Mouse (Mus musculus): ENCODE data around the gene Tbxas1. TPM values are rescaled to one million over a fixed set of nuclear protein-coding genes. Genes with fewer than 3 reads are reported as not detected.

The Tbxas1 gene
- 1.6 and 2.2 TPM in 2 replicates for polyA plus RNA-seq (2014; fragmentation: Nextera tagmentation; extraction: Ambion mirVana)

GRCm38 (mm10) chr6:38875258-38876070 lies at the start of gene Tbxas1:
Tbxas1 (plus strand) TSS chr6:38875404.
- ATAC-seq (ENCODE audit: low FRiP score) (peak; percentile 77), DNase-seq (ENCODE audit: low spot score) (peak; percentile 60)
- peaks cover 36% of the 10 kb centered on the region for H3K4me1 ChIP-seq (replicated peaks; ENCODE audit: control insufficient read depth, insufficient read depth, low read length)
- H3K9ac ChIP-seq = peak within 1 kb of the TSS; percentile 100
- no peaks in the 10 kb centered on the region for H3K9me3 ChIP-seq (ENCODE audit: control insufficient read depth, low read length)
- peak within 1 kb of the TSS; percentile 96 for H3K4me3 ChIP-seq (replicated peaks; ENCODE audit: low read length)
- H3K27ac ChIP-seq = peak within 1 kb of the TSS; percentile 98
- no peaks in the 10 kb centered on the region for H3K27me3 ChIP-seq (ENCODE audit: control insufficient read depth, insufficient read depth, low read length)
- H3K4me2 ChIP-seq (replicated peaks) = peak within 1 kb of the TSS; percentile 58
- no peaks in the 10 kb centered on the region for H3K36me3 ChIP-seq (replicated peaks; ENCODE audit: control insufficient read depth, insufficient read depth)
- 2% methylated on average over 55 of the region's 77 CpGs for WGBS

GRCm38 (mm10) chr6:38825886-38826285 lies 49.3 kb upstream of the Tbxas1 start:
- ATAC-seq (ENCODE audit: low FRiP score) (no peak), DNase-seq (ENCODE audit: low spot score) (no peak)

GRCm38 (mm10) chr6:38826857-38827256 lies 48.3 kb upstream of the Tbxas1 start:
- Histone ChIP-seq H3K9ac (no peak overlapping the region), H3K4me3 (replicated peaks; ENCODE audit: low read length) (no peak overlapping the region), H3K36me3 (replicated peaks; ENCODE audit: control insufficient read depth, insufficient read depth) (0 out of 2 replicates have a peak, but pooled peaks cover 7% of the 10 kb centered on the region), H3K27me3 (ENCODE audit: control insufficient read depth, insufficient read depth, low read length) (no peaks in the 10 kb centered on the region), H3K4me2 (replicated peaks) (no peak overlapping the region), H3K9me3 (ENCODE audit: control insufficient read depth, low read length) (no peaks in the 10 kb centered on the region), H3K27ac (no peak overlapping the region), H3K4me1 (replicated peaks; ENCODE audit: control insufficient read depth, insufficient read depth, low read length) (no peaks in the 10 kb centered on the region; the same call in 1 of the 2 replicates)
- ATAC-seq (ENCODE audit: low FRiP score) = no peak
- no peak for DNase-seq (ENCODE audit: low spot score)
- WGBS = 88% methylated on average over 3 of the region's 3 CpGs

More at GRCm38 (mm10) chr6:38825886-38826285, 49.3 kb upstream of the Tbxas1 start:
- H3K27ac ChIP-seq = no peak overlapping the region
- H3K27me3 ChIP-seq (ENCODE audit: control insufficient read depth, insufficient read depth, low read length) = no peaks in the 10 kb centered on the region
- no peak overlapping the region for H3K4me2 ChIP-seq (replicated peaks)
- H3K9ac ChIP-seq = no peak overlapping the region
- 0 out of 2 replicates have a peak, but pooled peaks cover 7% of the 10 kb centered on the region for H3K36me3 ChIP-seq (replicated peaks; ENCODE audit: control insufficient read depth, insufficient read depth)
- no peak overlapping the region for H3K4me3 ChIP-seq (replicated peaks; ENCODE audit: low read length)
- H3K4me1 ChIP-seq (replicated peaks; ENCODE audit: control insufficient read depth, insufficient read depth, low read length) = no peaks in the 10 kb centered on the region; the same call in 1 of the 2 replicates
- H3K9me3 ChIP-seq (ENCODE audit: control insufficient read depth, low read length) = no peaks in the 10 kb centered on the region

DNA sequence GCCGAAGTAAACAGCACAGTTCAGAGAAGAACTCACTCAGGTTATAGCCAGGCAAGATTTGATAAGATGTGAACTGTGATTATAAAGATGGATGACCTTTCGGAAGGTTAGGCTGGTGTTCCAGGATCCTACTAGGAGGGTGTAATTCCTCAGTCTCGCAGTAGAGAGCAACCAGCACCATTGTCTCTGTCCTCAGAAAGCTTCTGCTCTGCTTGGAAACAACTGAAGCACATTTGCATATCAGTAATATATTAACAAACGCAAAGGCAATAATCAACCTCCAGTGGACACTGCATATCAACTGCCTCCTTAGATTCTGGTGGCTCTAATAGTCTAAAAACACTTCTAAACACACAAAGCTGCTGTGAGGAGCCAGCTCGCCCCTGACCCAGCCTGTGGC lies 47.8 kb upstream of the Tbxas1 start:
- Histone ChIP-seq H3K9me3 (ENCODE audit: control insufficient read depth, low read length) (no peaks in the 10 kb centered on the region), H3K27ac (no peak overlapping the region), H3K4me2 (replicated peaks) (no peak overlapping the region), H3K27me3 (ENCODE audit: control insufficient read depth, insufficient read depth, low read length) (no peaks in the 10 kb centered on the region), H3K36me3 (replicated peaks; ENCODE audit: control insufficient read depth, insufficient read depth) (0 out of 2 replicates have a peak, but pooled peaks cover 7% of the 10 kb centered on the region), H3K9ac (no peak overlapping the region), H3K4me3 (replicated peaks; ENCODE audit: low read length) (no peak overlapping the region), H3K4me1 (replicated peaks; ENCODE audit: control insufficient read depth, insufficient read depth, low read length) (no peaks in the 10 kb centered on the region; the same call in 1 of the 2 replicates)
- ATAC-seq (ENCODE audit: low FRiP score) (no peak), DNase-seq (ENCODE audit: low spot score) (no peak)
- 70% methylated on average over 5 of the region's 5 CpGs for WGBS

DNA sequence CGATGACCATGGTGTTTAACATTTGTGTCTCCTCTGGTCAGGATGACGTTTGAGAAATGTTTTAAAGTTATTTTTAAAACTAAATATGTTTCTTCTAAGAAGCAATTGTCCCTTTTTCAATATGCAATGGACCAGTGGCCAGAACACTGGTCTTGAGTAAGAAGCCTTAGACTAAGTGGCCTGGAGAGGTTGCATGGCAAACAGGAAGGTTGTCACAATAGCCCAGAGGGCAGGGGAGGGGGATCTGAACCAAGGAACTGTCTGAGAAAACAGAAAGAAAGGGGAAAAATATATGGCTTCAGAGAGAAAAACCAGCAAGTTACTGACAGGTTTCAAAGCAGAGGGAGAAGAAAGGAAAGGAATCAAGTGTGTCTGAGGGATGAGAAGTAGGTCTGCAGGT lies 47.0 kb upstream of the Tbxas1 start:
- no peak overlapping the region for H3K9ac ChIP-seq
- no peak for ATAC-seq (ENCODE audit: low FRiP score)
- H3K9me3 ChIP-seq (ENCODE audit: control insufficient read depth, low read length) = no peaks in the 10 kb centered on the region
- no peak overlapping the region for H3K4me3 ChIP-seq (replicated peaks; ENCODE audit: low read length)
- H3K36me3 ChIP-seq (replicated peaks; ENCODE audit: control insufficient read depth, insufficient read depth) = 0 out of 2 replicates have a peak, but pooled peaks cover 7% of the 10 kb centered on the region
- WGBS = 93% methylated on average over 2 of the region's 2 CpGs
- no peak overlapping the region for H3K27ac ChIP-seq
- no peaks in the 10 kb centered on the region; the same call in 1 of the 2 replicates for H3K4me1 ChIP-seq (replicated peaks; ENCODE audit: control insufficient read depth, insufficient read depth, low read length)
- no peak for DNase-seq (ENCODE audit: low spot score)
- H3K27me3 ChIP-seq (ENCODE audit: control insufficient read depth, insufficient read depth, low read length) = no peaks in the 10 kb centered on the region
- no peak overlapping the region for H3K4me2 ChIP-seq (replicated peaks)

DNA sequence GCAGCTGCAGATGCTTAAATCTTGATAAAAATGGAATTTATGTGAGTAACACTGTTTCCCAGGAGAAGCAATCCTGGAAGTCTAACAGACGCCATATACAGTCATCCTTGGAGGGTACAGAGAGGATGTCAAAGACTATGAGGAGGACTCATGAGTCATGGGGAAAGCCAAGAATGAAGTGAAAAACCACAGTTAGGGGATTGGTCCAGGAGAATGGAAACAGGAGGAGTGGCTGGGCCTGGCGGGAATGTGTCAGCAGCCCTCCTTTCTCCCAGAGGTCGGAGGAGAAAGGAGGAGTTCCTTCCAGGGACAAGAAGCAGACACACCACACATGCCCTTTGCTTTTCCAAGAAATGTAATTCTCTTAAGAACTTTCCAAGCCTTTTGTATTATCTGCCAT lies 45.8 kb upstream of the Tbxas1 start:
- no peak overlapping the region for H3K4me2 ChIP-seq (replicated peaks)
- H3K4me1 ChIP-seq (replicated peaks; ENCODE audit: control insufficient read depth, insufficient read depth, low read length) = no peaks in the 10 kb centered on the region; the same call in 1 of the 2 replicates
- H3K36me3 ChIP-seq (replicated peaks; ENCODE audit: control insufficient read depth, insufficient read depth) = 0 out of 2 replicates have a peak, but pooled peaks cover 7% of the 10 kb centered on the region
- no peak overlapping the region for H3K27ac ChIP-seq
- 87% methylated on average over 3 of the region's 3 CpGs for WGBS
- no peaks in the 10 kb centered on the region for H3K27me3 ChIP-seq (ENCODE audit: control insufficient read depth, insufficient read depth, low read length)
- no peak overlapping the region for H3K4me3 ChIP-seq (replicated peaks; ENCODE audit: low read length)
- no peaks in the 10 kb centered on the region for H3K9me3 ChIP-seq (ENCODE audit: control insufficient read depth, low read length)
- H3K9ac ChIP-seq = no peak overlapping the region
- DNase-seq (ENCODE audit: low spot score) (no peak), ATAC-seq (ENCODE audit: low FRiP score) (no peak)

GRCm38 (mm10) chr6:38833721-38834120 lies 41.5 kb upstream of the Tbxas1 start:
- Histone ChIP-seq H3K4me2 (replicated peaks) (no peak overlapping the region), H3K4me3 (replicated peaks; ENCODE audit: low read length) (no peak overlapping the region), H3K9me3 (ENCODE audit: control insufficient read depth, low read length) (no peaks in the 10 kb centered on the region), H3K36me3 (replicated peaks; ENCODE audit: control insufficient read depth, insufficient read depth) (no peaks in the 10 kb centered on the region), H3K9ac (no peak overlapping the region), H3K4me1 (replicated peaks; ENCODE audit: control insufficient read depth, insufficient read depth, low read length) (no peaks in the 10 kb centered on the region), H3K27me3 (ENCODE audit: control insufficient read depth, insufficient read depth, low read length) (no peaks in the 10 kb centered on the region), H3K27ac (no peak overlapping the region)
- no peak for DNase-seq (ENCODE audit: low spot score)
- WGBS = 96% methylated on average over 3 of the region's 3 CpGs
- no peak for ATAC-seq (ENCODE audit: low FRiP score)

GRCm38 (mm10) chr6:38834727-38835126 lies 40.5 kb upstream of the Tbxas1 start:
- no peak for ATAC-seq (ENCODE audit: low FRiP score)
- H3K4me1 ChIP-seq (replicated peaks; ENCODE audit: control insufficient read depth, insufficient read depth, low read length) = peaks cover 5% of the 10 kb centered on the region; the same call in 1 of the 2 replicates
- DNase-seq (ENCODE audit: low spot score) = no peak
- H3K27me3 ChIP-seq (ENCODE audit: control insufficient read depth, insufficient read depth, low read length) = no peaks in the 10 kb centered on the region
- H3K9ac ChIP-seq = no peak overlapping the region
- no peaks in the 10 kb centered on the region for H3K36me3 ChIP-seq (replicated peaks; ENCODE audit: control insufficient read depth, insufficient read depth)
- no peak overlapping the region for H3K4me2 ChIP-seq (replicated peaks)
- H3K9me3 ChIP-seq (ENCODE audit: control insufficient read depth, low read length) = no peaks in the 10 kb centered on the region
- no peak overlapping the region for H3K4me3 ChIP-seq (replicated peaks; ENCODE audit: low read length)
- H3K27ac ChIP-seq = no peak overlapping the region
- WGBS = 87% methylated on average over 2 of the region's 2 CpGs

DNA sequence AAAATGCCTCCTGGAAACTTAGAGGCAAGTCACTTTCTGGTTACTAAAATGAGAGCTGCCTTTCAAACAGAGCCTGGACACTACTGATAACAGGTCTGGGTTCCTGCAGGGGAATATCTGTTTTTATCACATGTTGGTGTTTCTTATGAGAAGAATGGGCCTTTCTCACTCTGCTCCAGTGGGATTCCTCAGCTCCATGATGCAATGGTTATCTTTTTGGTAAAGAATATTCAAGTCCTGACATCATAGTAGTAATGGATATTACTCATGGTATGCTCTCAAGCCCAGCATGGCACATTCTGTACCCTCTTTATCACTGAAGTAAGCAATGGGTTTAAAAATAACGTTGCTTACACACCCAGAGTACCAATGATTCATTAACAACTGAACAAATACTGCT lies 40.0 kb upstream of the Tbxas1 start:
- Histone ChIP-seq H3K9ac (no peak overlapping the region), H3K36me3 (replicated peaks; ENCODE audit: control insufficient read depth, insufficient read depth) (no peaks in the 10 kb centered on the region), H3K4me2 (replicated peaks) (no peak overlapping the region), H3K9me3 (ENCODE audit: control insufficient read depth, low read length) (no peaks in the 10 kb centered on the region), H3K4me1 (replicated peaks; ENCODE audit: control insufficient read depth, insufficient read depth, low read length) (peaks cover 8% of the 10 kb centered on the region; the same call in 1 of the 2 replicates), H3K27ac (no peak overlapping the region), H3K4me3 (replicated peaks; ENCODE audit: low read length) (no peak overlapping the region), H3K27me3 (ENCODE audit: control insufficient read depth, insufficient read depth, low read length) (no peaks in the 10 kb centered on the region)
- ATAC-seq (ENCODE audit: low FRiP score) = no peak
- no peak for DNase-seq (ENCODE audit: low spot score)
- WGBS = 84% methylated on average over 1 of the region's 1 CpGs

All from hindbrain, embryonic 14.5 days (tissue).